Mouse (Mus musculus) olfactory bulb, adult 2 months (tissue): ENCODE data around the gene Fto. TPM values are rescaled to one million over a fixed set of nuclear protein-coding genes. Genes with fewer than 3 reads are reported as not detected.

ENCODE experiments used
- H3K27ac ChIP-seq: fragments of 200-500 bp; 2 replicates; pipeline ENCODE4 v1.5.1; 2012; ENCODE audit warnings: low read depth, low read length; ENCODE audit not compliant: insufficient read depth
- H3K4me1 ChIP-seq: fragments of 200-500 bp; 2 replicates; pipeline ENCODE4 v1.6.1; 2012; ENCODE audit warnings: low read length; ENCODE audit not compliant: control insufficient read depth, insufficient read depth
- H3K4me3 ChIP-seq: fragments of 200-500 bp; 2 replicates; pipeline ENCODE4 v1.5.1; 2012; ENCODE audit warnings: mild to moderate bottlenecking, low read depth, low read length, moderate library complexity; ENCODE audit not compliant: insufficient read depth
- CTCF ChIP-seq: fragments of 200-500 bp; IDR thresholded peaks from 2 replicates; pipeline ENCODE4 v1.5.1; 2012; ENCODE audit warnings: low read depth, mild to moderate bottlenecking, low read length, moderate library complexity; ENCODE audit not compliant: insufficient read depth
- POLR2A ChIP-seq: fragments of 200-500 bp; IDR thresholded peaks from 2 replicates; pipeline ENCODE4 v1.6.1; 2012; ENCODE audit warnings: mild to moderate bottlenecking, low read depth, low read length, moderate library complexity; ENCODE audit not compliant: insufficient read depth
- WGBS: fragments of 180-500 bp; shearing (Covaris S2); methylation state at CpG from one replicate; pipeline ENCODE4 v1.1.7; 2018; 5-methylcytosine and 5-hydroxymethylcytosine counted together
- polyA plus RNA-seq: library from polyadenylated mRNA; stranded (reverse); fragments of >200 nt; gene quantifications from 2 replicates; pipeline ENCODE4 v1.2.4, GENCODE M21; 2012; ENCODE audit warnings: low replicate concordance; ENCODE audit not compliant: missing spikeins, insufficient read depth, insufficient read length

Fto gene
- polyA plus RNA-seq, 1 experiment: not detected

DNA sequence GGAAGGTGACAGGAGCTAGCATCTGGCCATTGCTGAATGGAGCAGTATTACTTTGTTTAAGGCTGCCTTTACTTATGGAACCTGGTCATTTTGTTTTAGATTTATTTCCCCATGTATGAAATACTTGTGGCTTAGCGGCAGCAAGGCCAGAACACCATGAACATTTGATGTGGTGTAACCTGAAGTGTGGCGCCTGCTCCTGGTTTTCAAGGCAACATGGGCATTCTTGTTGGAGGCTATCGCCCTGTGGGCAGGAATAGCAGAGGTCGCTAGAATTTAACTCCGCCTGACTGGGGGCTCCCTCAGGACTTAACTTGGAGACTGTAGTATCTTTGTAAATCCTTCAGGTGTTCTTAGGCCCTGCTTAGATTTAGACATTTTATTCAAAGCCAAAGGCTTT, 132.7 kb downstream of the Fto start:
- 96% methylated on average over 5 of the region's 5 CpGs for WGBS
- Histone ChIP-seq H3K27ac (no peak overlapping the region), H3K4me3 (no peak overlapping the region), H3K4me1 (no peaks in the 10 kb centered on the region)
- no peak for TF ChIP-seq CTCF
- TF ChIP-seq POLR2A: no peak

DNA sequence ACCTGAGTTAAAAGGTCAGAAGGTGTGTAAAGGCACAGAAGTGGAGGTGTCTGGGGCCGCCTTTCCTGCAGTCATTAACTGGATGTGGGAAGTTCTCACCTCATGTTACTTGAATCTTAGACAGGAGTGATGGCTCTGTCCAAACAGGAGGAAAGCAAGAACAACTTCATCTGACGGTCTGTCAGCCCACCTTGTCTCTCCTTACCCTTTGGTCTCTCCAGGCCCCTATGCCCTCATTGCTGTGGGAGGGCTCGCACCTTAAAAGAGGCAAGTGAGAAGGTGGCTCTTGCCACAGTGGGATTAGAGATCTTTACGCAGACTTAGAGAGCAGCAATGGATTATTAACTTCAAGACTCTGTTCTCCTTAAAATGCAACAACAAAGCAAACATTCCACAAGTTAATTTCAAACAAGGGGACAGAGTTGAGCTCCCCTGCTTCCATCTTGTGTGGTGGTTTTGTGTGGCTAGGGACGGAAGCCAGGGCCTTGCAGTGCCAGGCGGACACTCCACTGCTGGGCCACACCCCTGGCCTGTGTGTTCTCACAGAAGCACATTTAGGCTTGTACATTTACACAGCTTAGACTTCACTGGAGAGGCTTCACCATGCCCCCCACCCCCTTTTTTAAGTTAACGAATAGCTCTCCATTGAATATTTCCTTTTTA, 135.5 kb downstream of the Fto start:
- 97% methylated on average over 7 of the region's 7 CpGs for WGBS

DNA sequence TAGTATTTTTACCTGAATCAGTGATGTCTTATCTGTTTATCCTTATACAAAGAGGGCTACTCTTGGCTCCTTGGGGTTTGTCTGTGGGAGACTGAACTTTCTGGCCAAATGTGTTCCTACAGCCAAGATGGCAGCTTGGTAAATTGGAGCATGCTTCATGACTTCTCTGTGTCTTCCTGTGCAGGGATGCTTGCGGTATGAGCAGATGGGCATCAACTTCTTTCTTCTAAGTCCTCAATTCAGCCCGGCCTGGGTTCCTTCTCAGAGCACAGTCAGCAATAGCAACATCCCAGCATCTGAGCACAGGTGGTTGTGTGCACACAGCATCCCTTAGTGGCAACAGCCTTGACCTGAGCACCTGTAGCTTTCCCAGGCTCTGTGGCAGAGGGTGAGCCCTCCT, 141.6 kb downstream of the Fto start:
- TF ChIP-seq CTCF (no peak), POLR2A (no peak)
- H3K4me1 ChIP-seq: no peaks in the 10 kb centered on the region; the same call in 1 of the 2 replicates
- 94% methylated on average over 2 of the region's 2 CpGs for WGBS
- no peak overlapping the region for H3K27ac ChIP-seq
- no peak overlapping the region for H3K4me3 ChIP-seq

More for the DNA sequence above, 135.5 kb downstream of the Fto start:
- no peak overlapping the region for H3K4me3 ChIP-seq
- no peak for TF ChIP-seq CTCF
- no peak for TF ChIP-seq POLR2A
- no peaks in the 10 kb centered on the region for H3K4me1 ChIP-seq
- no peak overlapping the region for H3K27ac ChIP-seq

DNA sequence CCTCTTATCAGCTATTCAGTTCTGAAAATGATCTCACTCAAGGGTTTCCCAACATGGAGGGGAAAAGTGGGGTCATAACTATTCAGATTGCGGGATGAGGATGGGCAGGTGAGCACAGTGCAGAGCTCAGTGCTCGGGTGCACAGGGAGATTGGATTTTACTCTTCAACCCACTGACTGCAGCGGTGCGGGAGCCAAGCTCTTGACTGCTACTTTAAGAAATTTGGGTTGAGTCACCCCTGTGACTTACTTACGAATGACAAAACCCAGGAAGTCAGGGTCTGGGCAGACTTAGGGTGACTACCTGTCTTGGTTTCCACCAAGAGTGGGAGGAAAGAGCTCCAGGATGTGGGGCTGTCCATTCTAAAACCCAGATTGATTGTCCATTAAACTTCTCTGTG, 142.3 kb downstream of the Fto start:
- no peak overlapping the region for H3K4me3 ChIP-seq
- H3K4me1 ChIP-seq: no peaks in the 10 kb centered on the region; the same call in 1 of the 2 replicates
- no peak overlapping the region for H3K27ac ChIP-seq
- TF ChIP-seq POLR2A: no peak
- no peak for TF ChIP-seq CTCF
- 80% methylated on average over 5 of the region's 5 CpGs for WGBS

DNA sequence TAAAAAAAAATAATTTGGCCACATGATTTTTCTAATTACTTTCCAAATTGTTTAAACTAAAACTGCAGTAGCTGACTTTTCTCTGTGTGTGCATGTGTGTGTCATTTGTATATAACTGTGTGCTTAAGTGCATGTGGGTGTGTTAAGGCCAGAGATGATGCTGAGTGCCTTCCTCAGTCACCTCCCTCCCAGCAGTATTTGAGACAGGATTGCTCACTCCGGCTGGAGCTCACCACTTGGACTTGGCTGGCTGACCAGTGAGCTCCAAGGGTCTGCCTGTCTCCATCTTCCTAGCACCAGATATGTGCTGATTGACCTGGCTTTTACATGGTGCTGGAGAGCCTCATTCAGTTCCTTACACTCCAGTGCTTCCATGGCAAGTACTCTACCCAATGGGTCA, 144.7 kb downstream of the Fto start:
- Histone ChIP-seq H3K4me3 (no peak overlapping the region), H3K27ac (no peak overlapping the region), H3K4me1 (no peaks in the 10 kb centered on the region; the same call in 1 of the 2 replicates)
- WGBS: 95% methylated on average over 1 of the region's 1 CpGs
- TF ChIP-seq CTCF (no peak), POLR2A (no peak)

DNA sequence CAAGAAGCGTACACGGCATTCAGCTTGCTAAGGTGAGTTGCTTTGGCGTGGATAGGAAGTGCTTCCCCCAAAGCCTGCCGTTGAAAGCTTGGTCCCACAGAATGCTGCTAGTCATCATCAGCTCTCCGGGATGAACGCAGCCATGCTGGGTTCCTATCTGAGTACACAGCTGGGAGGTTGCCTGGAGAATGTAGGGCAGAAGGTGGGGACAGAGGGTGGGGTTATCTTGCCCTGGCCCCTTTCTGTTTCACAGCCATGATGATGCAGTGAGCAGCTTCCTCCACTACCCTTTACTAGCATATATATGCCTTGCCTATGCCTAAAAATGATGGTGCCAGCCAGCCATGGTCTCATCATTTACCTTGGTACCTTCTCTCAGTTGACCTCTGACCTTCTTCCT, 147.6 kb downstream of the Fto start:
- TF ChIP-seq CTCF (no peak), POLR2A (no peak)
- H3K27ac ChIP-seq: no peak overlapping the region
- 93% methylated on average over 6 of the region's 6 CpGs for whole genome bisulfite sequencing
- H3K4me3 ChIP-seq: no peak overlapping the region
- no peaks in the 10 kb centered on the region for H3K4me1 ChIP-seq

DNA sequence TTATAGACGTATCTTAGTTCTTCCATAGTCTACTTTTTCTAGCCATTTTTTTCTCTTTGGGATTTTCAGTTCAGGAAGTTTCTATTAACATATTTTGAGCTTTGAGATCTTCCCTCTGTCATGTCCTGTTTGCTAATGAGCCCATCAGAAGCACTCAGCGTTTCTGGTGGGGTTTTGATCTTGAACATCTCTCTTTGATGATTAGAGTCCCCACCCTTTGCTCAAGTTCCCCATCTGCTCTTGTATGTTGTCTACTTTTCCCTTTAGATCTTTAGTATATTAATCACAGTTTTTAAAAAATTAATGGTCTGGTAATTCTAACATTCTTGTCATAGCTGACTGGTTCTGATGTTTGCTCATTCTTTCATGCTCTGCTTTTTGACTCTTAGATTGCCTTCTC, 150.4 kb downstream of the Fto start:
- H3K27ac ChIP-seq: no peak overlapping the region
- TF ChIP-seq CTCF (no peak), POLR2A (no peak)
- no peaks in the 10 kb centered on the region for H3K4me1 ChIP-seq
- H3K4me3 ChIP-seq: no peak overlapping the region
- WGBS: 93% methylated on average over 2 of the region's 2 CpGs

DNA sequence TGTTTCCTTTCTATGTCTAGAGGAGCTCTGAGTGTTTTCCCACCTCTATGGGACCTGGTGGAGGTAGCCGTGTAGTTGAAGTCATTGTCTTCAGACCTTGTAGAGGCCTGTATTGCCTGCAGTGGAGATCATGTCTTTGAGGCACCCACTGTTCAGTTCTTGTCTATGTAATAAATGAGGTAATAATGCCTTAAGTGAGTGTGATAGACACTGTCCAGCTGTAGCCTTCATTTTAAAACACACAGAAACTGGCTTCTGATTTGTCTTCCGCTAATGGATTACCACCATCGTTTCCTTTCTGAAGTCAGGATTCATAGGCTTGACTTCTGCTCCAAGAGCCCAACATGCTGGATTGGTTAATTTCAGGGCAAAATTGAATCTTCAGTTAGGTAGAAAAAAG, 154.1 kb downstream of the Fto start:
- TF ChIP-seq CTCF (no peak), POLR2A (no peak)
- WGBS: 96% methylated on average over 3 of the region's 3 CpGs
- no peaks in the 10 kb centered on the region for H3K4me1 ChIP-seq
- no peak overlapping the region for H3K4me3 ChIP-seq
- H3K27ac ChIP-seq: no peak overlapping the region

DNA sequence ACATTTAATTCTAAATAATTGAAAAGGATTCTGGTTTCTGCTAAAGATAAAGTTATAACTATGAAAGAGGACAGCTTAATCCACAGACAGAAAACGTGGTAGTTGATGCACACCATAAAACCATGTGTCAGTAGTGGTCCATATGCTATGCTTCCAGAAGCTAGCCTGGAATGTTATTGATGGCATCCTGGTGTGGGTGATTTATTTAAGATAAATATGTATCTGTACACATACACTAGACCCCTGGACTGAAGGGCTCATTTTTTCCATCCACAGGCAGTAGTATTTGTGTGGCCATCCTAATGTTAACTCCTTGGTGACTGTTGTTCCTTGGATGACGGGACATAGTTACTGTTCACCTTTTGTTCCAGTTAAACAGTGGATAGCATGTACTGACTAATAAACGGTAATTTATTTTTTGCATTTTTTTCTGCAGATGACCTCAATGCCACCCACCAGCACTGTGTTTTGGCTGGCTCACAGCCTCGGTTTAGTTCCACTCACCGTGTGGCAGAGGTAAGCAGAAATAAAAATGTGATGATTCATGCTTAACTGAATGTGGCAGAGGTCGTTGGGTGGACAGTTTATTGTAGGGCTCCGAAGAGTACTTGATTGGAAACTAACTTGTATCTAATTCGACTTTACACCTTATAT, 154.7 kb downstream of the Fto start:
- Histone ChIP-seq H3K4me3 (no peak overlapping the region), H3K27ac (no peak overlapping the region), H3K4me1 (no peaks in the 10 kb centered on the region)
- WGBS: 84% methylated on average over 8 of the region's 8 CpGs
- TF ChIP-seq POLR2A: no peak
- TF ChIP-seq CTCF: no peak

DNA sequence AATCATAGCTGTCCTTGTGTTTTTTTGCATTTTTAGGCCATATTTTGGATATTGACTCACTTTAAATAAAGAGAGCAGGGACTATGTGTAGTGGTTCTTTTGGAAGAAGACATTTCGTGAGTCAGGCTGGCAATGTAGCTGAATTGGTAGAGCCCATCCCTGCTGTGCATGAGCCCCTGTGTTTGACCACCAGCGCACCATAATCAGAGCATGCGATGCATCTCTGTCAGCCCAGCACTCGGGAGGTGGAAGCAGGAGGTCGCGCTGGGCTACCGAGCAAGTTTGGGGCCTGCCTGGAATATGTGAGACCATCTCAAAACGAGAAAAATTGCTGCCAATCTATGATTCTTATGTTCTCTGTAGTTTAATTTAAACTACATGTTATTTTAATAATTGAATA, 156.1 kb downstream of the Fto start:
- no peak overlapping the region for H3K4me3 ChIP-seq
- WGBS: 95% methylated on average over 8 of the region's 8 CpGs
- no peak overlapping the region for H3K27ac ChIP-seq

More for the DNA sequence above, 156.1 kb downstream of the Fto start:
- H3K4me1 ChIP-seq: no peaks in the 10 kb centered on the region
- TF ChIP-seq POLR2A (no peak), CTCF (no peak)
